Mouse (Mus musculus) thymus, postnatal 10 days (tissue): ENCODE results near the gene Map4k5.

Experiments used
- DNase-seq, 2 experiments: peaks; one replicate each; pipeline ENCODE4 v3.0.0; 2021; ENCODE audit warnings: low spot score in 2 of 2

Map4k5 gene

GRCm38 (mm10) chr12:69788380-69788779, 104.6 kb downstream of the Map4k5 start:
- no peak for DNase-seq

GRCm38 (mm10) chr12:69785471-69785870, 107.5 kb downstream of the Map4k5 start:
- no peak for DNase-seq

DNA sequence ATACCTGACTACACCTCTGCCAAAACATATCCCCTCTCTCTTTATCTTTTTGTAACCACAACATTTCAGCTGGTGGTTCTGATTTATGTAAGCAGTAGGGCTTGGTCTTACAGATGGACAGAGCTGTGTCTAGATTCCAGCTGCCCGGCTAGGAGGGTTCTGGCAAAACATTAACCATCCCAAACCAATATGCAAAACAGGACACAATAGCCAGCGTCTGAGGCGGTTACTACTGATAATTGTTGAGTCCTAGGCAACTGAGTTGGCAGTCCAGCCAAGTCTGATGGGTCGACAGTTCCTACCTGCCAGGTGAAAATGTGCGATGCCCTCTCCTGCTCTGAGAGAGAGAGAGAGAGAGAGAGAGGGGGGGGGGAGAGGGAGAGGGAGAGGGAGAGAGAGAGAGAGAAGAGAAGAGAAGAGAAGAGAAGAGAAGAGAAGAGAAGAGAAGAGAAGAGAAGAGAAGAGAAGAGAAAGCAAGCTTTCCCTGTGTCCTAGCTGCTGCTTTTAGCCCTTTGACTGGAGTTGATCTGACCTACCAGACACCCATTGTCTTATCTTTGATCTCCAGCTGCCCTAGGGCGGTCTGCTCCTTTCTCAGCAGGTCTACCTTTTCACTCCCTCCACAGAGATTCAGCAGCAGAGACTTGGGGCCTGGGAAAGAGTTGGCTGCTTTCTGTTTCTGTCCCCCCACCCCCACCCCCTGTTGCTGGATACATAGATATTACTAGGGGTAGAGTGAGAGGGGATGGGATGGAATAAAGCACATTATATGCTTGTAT, 109.6 kb downstream of the Map4k5 start:
- DNase-seq = no peak

GRCm38 (mm10) chr12:69781935-69782650, 110.9 kb downstream of the Map4k5 start:
- DNase-seq = no peak

GRCm38 (mm10) chr12:69781480-69781879, 111.5 kb downstream of the Map4k5 start:
- DNase-seq = no peak

- DNase-seq = no peak
Measured at GRCm38 (mm10) chr12:69777957-69778356, 115.0 kb downstream of the Map4k5 start.

DNA sequence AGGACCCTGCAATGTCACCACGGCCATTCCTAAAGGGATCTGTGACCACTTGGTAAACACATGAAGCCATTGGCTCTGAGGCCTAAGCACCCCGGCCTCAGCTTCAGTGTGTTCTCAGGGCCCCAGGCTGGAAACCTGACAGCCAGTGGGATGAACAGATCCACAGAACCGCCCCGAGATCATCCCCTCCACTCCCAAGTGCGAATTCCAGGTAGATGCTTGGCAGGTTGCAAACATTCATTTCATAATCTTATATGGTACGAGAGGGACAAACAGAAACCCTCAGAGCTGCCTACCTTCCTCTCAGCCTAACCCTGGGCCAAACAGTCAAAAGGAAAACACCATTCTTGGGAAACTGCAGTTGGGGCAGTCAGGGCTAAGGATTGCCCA, 115.7 kb downstream of the Map4k5 start:
- no peak for DNase-seq

DNA sequence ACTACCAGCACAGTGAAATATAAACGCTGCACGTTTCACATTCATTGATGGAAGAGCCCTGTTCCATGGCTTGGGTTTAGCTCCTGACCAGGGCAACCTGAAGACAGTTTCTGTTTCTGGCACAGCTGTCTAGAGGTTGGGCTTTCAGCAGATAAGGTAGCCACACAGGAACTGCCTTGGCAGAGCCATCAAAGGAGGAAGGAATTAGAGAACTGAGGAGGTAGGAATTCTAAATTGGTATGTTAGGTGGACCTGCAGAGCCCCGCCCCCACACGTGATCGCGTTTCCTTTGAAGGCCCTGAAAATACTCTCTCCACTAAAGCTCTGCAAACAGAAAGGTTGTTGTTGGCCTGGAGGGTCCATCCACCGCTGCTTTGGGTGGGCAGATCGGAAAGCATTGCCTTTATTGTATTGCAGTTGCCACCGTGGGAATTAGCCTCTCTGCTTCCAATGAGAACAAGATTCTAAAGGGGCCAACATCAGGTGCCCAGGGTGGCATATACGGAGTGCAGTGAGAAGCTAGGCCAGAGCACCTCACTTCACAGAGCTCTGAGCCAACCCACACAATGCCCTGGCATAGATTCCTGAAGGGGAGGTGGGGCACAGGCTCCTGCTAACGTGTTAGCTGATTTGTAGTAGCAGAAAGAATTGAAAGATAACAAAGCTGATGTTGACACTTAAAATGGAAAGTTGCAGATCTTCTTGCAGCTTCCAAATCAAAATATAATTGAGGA, 116.2 kb downstream of the Map4k5 start:
- peak in 1 of 2 experiments; percentile 16 for DNase-seq

DNA sequence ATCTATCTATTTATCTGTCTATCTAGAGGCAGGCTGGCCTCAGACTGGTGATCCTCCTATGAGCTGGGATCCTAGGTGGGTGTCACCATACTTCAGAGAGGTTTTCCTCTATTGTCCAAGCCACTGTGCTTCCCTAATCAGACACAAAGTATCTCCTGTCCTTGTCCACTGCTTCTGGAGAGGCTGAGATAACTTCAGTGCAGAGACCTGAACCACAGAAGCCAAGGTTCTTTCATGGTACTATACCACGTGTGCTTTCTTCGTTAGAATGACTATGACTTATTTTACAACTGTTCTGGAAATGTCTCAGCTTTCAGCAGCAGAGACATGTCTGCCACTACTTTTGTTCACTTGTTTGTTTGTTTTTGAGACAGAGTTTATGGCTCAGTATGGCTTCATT, 124.2 kb downstream of the Map4k5 start:
- DNase-seq = no peak

GRCm38 (mm10) chr12:69767476-69768258, 125.3 kb downstream of the Map4k5 start:
- DNase-seq = no peak

GRCm38 (mm10) chr12:69766185-69766904, 126.7 kb downstream of the Map4k5 start:
- no peak for DNase-seq

- DNase-seq = no peak
Measured at GRCm38 (mm10) chr12:69765543-69765942, 127.5 kb downstream of the Map4k5 start.

DNA sequence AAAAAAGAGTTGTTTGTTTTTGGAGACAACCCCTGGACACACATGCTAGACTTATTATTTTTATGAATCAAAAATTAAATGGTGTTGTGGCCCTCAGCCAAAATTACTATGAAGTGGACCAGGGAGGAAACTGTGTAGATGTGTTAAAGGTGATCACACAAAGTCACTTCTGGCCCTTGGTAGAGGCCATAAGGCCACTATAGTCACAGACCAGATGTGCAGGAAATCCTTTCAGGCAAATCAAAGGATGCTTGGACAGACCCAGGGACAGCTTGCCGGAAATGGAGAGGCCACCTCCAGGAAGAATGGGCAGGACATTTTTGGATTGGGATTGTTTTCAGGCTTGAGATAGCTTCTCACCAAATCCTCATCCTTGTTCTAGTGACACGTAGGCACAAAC, 131.4 kb downstream of the Map4k5 start:
- DNase-seq = no peak

GRCm38 (mm10) chr12:69760743-69761406, 132.1 kb downstream of the Map4k5 start:
- DNase-seq = no peak

- no peak for DNase-seq
Measured at GRCm38 (mm10) chr12:69760014-69760413, 133.0 kb downstream of the Map4k5 start.

GRCm38 (mm10) chr12:69759267-69759885, 133.6 kb downstream of the Map4k5 start:
- DNase-seq = no peak

DNA sequence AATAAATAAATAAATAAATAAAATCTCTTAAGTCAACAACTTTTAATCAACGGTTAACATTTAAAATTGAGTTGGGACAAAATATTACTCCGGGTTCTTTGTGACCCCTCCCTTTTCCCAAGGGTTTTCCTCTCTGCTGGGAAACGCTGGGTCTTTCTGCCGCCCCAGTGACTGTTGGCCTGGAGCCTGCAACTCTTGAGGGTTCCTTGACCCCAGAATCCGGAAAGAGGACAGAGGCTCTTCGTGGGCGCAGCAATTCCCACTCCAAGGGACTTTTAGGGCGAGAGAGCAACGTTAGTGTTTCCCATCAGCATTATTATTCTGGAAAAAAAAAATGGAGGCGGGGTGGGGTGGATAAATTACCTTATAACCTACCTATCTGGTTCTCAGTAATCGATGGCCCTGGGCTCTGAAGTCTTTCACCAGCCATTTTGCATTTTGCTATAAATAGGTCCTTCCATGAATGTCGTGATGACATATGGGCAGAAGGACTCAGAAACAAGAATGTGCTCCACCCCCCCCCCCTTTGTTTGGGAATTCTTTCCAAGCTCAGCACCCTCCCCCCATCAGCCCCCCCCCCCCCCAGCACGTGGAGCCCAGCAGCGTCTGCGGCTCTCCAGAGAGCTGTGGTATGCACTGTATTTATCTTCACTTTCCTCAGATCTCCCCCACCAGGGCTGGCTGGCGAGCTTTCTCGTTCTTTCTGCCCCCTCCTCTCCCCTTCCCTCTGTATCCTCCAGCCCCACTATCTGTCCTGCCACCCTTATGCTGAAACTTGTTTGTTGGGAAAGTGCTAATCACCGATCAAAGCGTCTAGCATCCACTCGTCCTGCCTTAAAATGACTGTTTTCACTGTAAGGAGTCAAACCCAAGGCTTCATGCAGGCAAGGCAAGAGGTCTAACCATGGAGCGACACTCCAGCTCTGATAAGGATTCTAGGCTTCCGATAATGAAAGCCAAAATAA, 134.5 kb downstream of the Map4k5 start:
- DNase-seq = no peak

- peak; percentile 59 to 74 for DNase-seq
Measured at GRCm38 (mm10) chr12:69757418-69758141, 135.4 kb downstream of the Map4k5 start.
